Mouse (Mus musculus): ENCODE measurements around the gene Fam83g.
"Not testable (repeated sequence)": the region's sequence is repeated elsewhere in the genome, so short reads cannot be mapped to it uniquely, and the experiment has no call there.

The Fam83g gene

GRCm38 (mm10) chr11:61683907-61684731 lies at the start of gene Fam83g:
TSS of gene Fam83g (plus strand) at chr11:61684091.
- no peak for DNase-seq (ENCODE audit: low spot score)

DNA sequence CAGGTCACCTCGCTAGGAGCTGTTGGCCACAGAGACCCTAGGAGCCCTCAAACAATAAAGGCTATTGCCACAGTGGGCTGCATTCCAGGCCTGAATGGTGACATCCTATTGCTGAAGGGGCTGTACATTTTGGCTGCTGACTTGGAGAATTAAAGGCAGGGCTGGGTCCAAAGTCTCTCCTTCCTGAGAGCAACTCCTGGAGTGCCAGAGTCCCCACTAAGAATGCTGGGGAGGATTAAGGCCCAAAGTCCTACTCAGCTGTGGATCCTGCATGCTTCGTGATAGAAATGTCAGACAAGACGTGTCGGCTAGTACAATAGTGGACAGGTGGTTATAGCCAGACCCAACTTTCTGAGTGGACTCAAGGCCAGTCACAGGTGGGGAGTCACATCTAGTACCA lies 47.6 kb upstream of the Fam83g start:
- DNase-seq (ENCODE audit: low spot score): not testable (repeated sequence)

- no peak for DNase-seq (ENCODE audit: low spot score)
Measured at GRCm38 (mm10) chr11:61637413-61637812, 46.5 kb upstream of the Fam83g start.

- DNase-seq (ENCODE audit: low spot score): no peak
Measured at GRCm38 (mm10) chr11:61637856-61638255, 46.0 kb upstream of the Fam83g start.

DNA sequence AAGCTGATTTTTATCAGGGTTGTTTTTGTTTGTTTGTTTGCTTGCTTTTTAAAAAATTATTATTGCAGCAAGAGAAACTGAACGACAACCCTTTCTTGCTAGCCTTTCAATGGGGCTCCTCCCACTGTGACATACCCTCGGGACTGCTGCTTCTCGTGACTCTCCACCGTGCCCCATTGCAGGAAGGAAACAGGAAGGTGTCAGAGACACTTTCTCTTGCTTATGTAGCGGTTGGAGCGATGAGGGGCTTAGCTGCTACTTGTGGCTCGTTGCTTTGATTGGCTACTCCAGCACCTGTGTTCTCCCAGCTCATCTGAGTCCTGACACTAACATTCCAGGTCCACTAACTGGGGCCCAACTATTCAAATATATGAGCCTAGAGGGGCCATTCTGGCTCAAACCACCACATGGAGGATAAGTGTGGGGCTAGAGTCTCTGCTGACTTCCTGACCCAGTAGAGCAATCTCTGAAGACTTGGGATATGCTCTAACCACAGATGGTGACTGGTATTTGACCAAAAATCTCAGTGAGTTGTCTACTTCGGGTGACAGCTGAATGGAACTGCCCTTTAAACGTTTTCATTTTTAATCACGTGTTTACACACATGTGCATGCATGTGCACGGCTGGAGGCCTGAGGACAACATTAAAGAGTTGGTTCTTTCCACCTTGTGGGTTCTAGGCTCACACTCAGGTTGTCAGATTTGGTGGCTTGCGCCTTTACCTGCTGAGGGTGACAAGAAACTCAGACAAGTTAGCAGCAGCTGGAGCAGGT lies 44.9 kb upstream of the Fam83g start:
- DNase-seq (ENCODE audit: low spot score): no peak

GRCm38 (mm10) chr11:61639601-61640177 lies 44.2 kb upstream of the Fam83g start:
- DNase-seq (ENCODE audit: low spot score): no peak

DNA sequence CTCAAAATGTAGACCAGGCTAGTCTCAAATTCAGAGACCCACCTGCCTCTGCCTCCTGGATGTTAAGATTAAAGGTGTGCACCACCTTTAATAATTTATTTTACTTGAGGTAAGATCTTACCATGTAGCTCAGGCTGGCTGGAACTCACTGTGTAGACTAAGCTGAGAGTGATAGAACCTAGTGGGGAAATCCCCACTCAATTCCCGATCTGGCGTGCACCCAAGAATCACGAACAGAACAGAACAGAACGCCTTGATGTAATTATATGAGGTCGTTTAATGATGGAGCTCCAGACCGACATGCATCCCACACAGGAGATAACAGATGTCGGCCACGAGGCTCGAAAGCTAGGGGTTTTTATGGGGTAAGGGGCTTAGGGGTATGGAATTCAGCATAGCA lies 43.3 kb upstream of the Fam83g start:
- not testable (repeated sequence) for DNase-seq (ENCODE audit: low spot score)

DNA sequence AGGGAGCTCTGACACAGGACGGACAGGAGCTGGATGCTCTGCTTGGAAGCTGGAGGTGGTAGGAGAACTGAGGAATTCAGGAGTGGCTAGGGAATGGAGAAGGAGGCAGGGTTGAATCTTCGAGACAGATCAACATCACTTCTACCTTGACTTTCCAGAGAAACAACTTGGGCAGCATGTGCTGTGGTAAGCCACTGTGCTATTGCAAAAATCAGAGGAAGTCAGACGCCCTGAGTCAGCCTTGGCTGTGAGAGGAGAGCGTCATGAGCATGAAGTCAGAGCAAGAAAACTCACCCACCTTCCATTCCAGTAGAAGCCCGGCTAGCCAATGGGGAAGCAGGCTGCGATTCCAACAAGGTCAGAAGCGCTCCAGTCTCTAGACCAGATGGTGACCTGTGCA lies 41.8 kb upstream of the Fam83g start:
- no peak for DNase-seq (ENCODE audit: low spot score)

DNA sequence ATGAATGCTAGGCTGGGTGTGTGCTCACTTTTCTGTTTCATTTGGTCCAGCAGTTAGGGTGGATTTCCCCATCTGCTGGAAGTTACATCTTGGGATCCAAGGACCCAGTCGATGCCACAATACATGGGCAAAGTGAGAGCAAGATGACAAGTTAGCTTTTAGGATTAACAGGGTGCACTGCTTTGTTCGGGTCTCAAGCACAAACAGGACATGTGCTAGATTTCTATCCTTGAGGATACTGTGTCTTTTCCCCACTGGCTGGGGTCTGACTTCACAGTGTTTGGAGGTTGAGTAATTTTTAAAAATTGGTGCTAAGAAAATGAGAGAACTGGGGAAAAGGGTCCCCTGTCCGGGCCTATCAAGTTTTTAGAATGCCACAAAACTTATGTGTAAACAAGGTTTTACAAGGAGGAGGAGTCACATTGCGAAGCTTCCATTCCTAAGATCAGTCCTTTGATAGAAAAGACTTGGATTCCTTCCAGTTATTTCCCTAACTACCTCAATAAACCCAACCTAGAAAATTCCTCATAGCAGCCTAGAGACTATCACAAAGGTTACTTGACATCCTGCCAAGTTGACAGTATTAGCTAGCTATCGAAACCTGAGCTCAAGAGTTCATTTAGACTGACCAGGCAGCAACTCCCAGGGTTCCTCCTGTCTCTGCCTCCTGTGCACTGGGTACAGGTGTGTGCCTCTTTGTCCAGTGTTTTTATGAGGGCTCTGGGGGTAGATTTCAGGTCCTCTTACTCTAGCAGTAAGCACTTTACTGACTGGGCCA lies 40.5 kb upstream of the Fam83g start:
- no peak for DNase-seq (ENCODE audit: low spot score)

DNA sequence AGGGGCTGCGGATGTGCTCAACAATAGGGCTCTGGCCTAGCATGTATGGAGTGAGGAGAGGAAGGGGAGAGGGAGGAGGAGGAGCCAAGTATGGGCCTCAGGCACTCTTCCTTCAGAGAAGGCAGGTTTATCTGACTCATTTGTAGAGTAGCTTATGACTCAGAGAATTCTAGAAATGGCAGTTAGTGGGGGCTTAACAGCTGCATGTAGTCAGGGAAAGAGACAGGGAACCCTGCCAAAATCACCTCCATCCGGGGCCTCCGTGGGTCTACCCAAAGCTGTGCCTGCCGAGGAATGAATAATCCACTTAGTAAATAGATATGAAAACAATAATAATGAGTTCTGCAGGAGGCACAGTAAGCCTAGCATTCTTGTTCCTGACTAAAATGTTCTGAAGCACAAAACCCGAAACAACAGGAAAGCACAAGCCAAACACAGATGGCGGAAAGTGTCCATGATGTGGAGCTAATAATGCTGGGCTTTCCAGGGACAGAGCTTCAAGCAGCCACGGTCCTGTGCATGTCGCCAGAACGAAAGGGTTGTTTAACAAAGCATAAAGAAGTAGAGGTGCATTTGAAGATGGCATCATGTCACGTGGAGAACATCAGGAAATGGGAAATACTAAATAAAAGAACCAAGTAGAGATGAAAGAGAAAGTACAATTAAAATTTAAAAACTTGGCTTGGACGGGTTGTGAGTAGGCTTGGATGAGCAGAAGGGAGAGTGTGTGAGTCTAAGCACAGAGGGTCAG lies 39.1 kb upstream of the Fam83g start:
- peak; percentile 52 for DNase-seq (ENCODE audit: low spot score)

DNA sequence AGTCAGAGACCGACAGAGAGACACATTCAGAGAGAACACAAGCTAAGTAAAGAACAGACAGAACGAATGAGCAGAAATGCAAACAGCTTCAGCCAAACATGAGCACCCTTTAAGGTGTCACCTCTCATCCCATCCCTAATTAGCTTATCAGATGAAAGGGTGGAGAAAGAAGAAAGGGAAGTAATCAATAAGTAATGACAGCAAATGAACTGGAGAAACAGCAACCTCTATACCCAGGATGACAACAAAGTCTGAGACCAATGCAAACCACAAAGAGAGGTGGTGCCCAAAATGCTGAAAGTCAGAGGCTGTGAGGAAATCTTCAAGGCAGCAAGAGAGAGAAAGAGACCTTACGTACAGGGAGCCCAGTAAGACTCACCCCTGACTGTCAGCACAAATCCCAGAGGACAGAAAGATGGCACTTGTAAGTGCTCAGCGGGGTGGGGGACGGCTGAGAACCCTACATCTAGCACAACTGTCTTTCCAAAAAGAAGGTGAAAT lies 38.5 kb upstream of the Fam83g start:
- no peak for DNase-seq (ENCODE audit: low spot score)

- no peak for DNase-seq (ENCODE audit: low spot score)
Measured at GRCm38 (mm10) chr11:61646499-61647039, 37.3 kb upstream of the Fam83g start.

DNA sequence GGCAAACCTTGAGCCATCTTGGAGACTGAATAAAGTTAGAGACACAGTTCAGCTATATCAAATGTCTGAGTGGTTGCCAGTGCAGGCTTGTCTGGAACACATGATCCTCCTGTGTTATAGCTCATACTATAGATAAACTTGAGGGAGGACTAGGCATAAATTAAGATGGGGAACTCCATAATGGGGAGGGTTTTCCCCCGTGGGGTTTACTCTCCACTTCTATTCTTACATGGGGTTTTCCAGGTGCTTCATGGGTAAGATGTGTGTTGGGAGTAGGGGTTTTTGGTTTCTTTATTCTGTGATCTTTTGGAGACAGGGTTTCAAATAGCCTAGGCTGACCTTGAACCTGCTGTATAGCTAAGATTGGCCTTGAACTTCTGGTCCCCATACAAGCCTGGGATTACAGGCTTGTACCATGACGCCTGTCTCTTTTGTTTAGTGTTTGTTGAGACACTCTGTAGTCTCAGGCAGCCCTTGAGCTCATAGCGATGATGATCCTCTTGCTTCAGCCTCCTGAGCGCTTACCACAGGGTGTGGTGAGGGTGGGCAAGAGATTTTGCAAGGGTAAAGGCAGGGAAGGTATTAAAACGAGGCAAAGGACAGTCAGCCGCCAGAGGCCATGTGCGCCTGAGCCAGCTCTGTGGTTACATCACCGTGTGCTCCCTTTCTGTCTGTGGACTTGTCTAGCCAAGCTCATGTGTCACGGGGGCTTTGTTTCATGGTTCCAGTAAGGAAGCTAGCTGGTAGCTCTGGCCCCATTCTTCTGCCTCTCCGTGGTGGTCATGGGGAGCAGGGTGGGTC lies 36.6 kb upstream of the Fam83g start:
- DNase-seq (ENCODE audit: low spot score): no peak

GRCm38 (mm10) chr11:61647956-61648748 lies 35.7 kb upstream of the Fam83g start:
- no peak for DNase-seq (ENCODE audit: low spot score)

- DNase-seq (ENCODE audit: low spot score): no peak
Measured at GRCm38 (mm10) chr11:61648749-61649115, 35.2 kb upstream of the Fam83g start.

GRCm38 (mm10) chr11:61649163-61649580 lies 34.7 kb upstream of the Fam83g start:
- no peak for DNase-seq (ENCODE audit: low spot score)

DNA sequence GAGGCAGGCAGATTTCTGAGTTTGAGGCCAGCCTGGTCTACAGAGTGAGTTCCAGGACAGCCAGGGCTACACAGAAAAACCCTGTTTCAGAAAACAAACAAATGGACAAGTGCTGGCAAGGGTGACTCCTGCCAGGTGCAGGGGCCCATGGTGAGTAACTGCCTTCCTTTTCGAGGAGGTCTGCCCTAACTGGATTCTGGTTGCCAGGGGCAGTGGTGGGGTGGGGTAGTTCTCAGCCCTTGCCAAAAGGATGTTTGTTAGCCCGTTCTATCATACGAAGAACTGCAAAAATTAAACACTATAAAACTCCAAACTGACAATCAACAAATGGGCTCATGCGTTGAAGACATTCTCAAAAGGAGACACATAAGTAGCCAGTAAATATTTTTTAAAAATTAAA lies 34.3 kb upstream of the Fam83g start:
- DNase-seq (ENCODE audit: low spot score): no peak

GRCm38 (mm10) chr11:61650470-61651265 lies 33.2 kb upstream of the Fam83g start:
- no peak for DNase-seq (ENCODE audit: low spot score)

Data from layer of hippocampus, adult 9-10 months (tissue).